Mouse (Mus musculus): ENCODE data around the gene Hdac5.

Hdac5 gene

DNA sequence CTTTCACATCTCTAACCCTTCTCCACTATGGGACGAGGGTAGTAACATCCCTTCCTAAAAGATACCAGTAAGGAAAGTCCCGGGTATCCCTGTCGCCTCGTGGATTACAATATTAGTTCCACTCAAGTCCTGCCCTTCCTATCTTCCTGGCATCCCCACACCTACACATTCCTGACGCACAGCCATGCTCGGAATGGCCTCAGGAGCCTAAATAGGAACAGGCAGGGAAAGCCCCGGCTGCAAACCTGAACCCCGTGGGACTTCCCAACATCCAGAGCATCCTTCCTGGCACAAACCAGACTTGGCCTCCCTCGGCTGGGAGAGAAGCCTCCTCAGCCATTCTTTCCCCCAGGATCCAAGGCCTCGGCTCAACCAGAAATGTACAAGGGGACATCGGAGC lies 14.5 kb downstream of the Hdac5 start:
- ATAC-seq (ENCODE audit: low TSS enrichment), result no peak

DNA sequence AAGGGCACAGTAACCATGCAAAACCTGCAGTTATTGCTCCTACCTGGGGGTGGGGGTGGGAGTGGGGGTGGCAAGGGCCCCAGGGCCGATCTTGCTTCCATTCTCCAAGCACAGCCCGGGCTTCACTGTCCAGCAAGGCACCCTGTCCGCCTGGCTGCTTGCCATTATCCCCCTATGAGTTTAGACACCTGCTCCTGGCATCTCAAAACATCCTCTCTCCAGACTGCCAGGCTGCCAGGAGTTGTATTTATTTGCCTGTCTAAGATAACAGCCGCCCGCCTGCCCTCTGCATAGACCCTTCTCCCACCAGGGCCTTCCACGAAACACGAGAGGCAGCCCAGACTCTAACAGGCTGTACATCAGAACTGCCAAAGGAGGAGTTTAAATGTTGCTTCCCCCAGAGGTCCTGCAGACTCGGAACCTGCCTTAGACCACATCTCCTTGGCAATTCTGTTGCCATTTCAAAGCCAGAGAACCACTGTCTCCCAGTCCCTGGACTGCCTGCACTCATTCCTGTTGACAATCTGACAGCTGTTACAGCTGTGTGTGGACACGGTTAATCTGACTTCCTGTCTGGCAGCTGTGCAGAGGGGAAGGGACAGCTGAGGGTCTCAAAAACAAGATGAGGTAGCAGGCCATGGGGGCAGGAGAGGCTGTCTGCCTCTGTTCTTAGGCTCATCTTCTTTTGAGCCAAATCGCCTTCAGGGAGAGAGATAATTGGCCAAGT lies 15.4 kb downstream of the Hdac5 start:
- no peak for ATAC-seq (ENCODE audit: low TSS enrichment)

DNA sequence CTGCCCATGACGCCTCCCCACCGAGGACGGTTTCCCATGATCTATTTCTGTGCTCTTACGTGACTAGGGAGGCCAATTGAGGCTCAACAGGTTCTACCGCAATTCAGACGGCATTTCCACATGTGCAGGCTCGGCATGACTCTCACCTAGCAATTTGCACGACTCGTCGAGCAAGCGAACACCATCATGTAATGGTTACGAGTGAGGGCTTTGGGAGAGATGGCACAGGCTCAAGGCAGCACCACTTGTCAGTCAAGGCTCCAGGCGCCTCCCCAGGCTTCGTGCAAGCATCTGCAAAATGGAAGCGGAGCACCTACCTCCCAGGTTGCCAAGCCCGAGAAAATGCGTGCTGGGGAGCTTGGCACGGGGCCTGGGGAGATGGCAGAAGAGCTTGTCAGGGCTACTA lies 18.0 kb downstream of the Hdac5 start:
- ATAC-seq (ENCODE audit: low TSS enrichment), result no peak

DNA sequence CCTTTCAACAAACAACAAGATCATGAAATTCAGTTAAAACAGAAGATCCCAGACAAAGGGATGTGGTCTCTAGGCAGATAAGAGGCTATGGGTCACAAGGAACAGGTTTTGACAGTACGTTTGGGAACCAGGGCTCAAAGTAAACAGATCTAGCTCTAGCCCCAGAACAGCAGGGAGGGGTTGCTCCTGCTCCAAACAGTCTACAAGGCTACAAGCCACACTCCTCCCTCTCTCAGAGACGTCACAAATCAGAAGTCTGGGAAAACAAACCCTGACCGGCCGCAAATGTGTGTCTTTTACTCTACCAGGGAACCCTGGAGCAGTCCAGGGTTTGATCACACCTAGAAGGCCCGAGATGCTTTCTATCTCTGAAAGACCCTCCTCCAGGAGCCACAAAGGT lies 19.0 kb downstream of the Hdac5 start:
- no peak for ATAC-seq (ENCODE audit: low TSS enrichment)

DNA sequence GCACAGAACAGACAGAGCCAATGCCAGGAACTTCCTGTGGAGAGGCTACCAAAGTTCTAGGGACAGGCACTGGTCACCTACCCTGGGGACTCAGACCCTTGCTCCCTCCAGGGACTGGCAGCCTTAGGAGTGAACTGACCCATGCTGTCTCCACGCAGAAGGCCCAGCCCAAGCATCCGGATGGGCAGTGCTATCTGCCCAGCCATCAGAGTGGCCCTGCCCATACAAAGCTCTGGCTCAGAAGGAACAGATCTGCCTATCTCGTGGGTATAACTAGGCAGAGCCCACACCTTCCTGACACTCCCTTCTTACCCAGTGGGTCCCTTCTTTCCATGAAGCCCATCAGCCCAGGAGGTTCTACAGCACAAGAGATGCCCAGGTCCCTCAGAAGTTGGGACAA lies 19.8 kb downstream of the Hdac5 start:
- no peak for ATAC-seq (ENCODE audit: low TSS enrichment)

DNA sequence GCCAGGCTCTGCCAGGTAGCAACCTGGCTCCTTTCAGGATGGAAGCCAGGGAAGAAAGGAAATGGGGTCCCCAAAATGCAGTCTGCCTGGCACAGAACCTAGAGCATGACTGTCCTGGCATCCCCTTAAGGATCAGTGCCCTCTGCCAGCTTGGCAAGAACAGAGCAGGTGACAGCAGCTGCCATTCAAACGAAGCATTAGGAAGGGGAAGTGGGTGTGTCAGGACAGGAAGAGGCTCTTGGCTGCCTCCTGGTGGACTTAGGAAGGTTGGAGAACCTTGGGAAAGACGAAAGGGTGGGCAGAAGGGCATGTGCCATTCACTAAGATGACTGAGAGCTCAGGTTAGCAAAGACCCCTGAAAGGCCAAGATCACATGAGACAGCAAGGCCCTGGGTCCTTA lies 20.2 kb downstream of the Hdac5 start:
- ATAC-seq (ENCODE audit: low TSS enrichment), result no peak

DNA sequence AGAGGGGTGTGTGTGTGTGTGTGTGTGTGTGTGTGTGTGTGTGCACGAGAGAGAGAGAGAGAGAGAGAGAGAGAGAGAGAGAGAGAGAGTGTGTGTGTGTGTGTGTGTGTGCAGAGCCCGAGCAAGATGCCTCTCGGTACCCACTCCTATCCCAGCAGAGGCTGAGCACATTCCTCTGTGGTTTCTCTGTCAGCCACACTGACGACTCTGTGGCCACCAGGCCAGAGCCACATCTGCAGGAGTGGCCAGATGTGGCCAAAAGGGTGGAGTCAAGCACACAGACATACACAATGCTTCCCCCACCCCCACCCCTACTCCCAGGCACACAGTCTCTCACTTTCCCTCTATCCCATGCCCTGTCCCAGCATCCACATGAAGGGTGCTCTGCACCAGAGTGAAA lies 21.1 kb downstream of the Hdac5 start:
- ATAC-seq (ENCODE audit: low TSS enrichment), result no peak

DNA sequence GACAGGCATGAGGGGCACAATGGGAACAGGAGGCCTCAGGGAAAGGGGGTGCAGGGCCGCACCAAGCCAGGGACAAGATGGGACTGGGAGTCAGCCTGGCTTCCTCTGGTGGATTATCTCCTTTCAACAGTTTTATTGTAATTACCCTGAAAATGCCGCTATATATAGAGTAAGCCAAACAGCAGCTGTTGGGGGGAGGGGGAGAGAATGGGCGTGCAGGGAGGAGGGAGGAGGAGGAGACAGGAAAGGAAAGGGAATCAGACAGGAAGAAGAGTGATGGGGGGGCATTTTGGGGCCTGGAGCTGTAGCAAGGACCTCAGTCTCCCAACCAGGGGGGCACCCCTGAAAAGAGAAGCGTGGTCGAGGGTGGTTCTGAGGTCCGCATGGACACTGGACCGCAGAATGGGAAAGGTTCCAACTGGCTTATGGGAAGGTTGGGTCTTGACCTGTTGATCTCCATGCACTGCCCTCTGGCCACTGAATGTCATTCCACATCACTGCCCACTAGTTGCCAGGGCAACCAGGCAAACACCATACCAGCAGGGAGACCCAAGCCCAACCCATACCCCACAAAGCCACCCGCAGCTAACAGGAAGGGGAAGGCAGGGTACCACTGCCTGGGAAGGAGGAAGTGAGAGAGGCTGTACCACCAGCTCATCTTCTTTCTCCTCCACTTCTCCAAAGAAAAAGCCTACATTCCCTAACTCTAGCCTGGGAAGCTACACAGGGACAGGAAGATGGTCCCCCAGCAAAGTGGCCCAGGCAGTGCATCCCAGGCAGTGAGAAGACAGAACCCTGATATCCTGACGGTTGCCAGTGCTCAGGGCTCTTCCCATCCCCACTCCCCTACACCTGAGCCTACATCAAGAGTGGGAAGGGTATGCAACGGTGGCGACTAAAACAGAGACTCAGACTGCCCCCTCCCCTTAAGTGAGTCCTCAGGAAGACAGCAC lies 21.9 kb downstream of the Hdac5 start:
- no peak for ATAC-seq (ENCODE audit: low TSS enrichment)

DNA sequence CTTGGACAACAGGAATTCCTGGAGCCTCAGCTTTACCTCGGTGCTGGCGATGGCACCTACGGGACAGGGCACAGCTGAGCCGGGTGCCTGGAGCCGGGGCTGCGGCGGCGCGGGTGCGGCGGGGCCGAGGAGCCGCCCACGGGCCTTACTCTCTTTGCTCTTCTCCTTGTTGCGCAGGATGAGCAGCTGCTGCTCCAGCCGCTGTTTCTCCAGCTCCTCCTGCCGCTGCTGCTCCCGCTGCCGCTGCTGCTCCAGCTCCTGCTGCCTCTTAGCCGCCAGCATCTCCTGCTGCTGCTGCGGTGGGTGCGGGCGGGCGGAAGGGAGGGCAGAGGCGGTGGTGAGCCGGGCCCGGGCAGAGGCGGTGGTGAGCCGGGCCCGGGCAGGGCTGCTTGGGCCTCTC lies 23.5 kb downstream of the Hdac5 start:
- ATAC-seq (ENCODE audit: low TSS enrichment), result no peak

DNA sequence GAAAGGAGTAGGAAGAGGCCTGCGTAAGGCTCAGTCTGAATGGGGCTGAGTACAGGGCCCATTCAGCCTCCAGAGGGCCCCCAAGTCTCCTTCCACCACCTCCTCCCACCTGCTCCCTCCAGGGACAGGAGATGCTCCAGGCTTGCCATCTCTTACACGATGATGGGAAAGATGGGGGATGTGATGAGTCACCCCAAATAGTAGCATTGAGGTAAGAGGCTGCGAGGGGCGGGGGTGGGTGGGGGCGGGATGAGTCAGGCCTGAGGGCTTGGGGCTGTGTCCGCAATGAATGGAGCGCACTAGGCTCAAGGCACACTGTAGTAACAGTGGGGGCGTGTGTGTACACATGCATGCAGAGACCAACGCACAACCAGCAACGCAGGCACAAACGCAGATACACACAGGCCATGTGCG lies 28.6 kb downstream of the Hdac5 start:
- peak; percentile 88 for ATAC-seq (ENCODE audit: low TSS enrichment)

DNA sequence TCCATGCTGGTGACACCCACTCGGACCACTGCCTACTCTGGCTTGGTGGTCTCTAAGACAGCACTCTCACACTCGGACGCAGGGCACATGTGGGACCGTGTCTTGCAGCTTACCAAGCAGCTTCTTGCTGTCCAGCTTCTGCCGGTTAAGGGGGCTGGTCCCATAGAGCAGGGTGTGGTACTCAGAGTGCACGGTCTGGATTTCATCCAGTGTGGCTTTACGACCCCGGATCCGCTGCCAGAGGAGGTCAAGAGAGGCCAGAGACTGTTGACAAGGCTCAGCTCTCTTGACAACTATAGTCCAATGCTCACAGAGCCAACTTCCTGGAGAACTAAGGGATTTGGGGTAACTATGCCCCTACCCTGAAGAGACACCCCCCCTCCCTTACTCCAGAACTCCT lies 30.1 kb downstream of the Hdac5 start:
- ATAC-seq (ENCODE audit: low TSS enrichment), result no peak

DNA sequence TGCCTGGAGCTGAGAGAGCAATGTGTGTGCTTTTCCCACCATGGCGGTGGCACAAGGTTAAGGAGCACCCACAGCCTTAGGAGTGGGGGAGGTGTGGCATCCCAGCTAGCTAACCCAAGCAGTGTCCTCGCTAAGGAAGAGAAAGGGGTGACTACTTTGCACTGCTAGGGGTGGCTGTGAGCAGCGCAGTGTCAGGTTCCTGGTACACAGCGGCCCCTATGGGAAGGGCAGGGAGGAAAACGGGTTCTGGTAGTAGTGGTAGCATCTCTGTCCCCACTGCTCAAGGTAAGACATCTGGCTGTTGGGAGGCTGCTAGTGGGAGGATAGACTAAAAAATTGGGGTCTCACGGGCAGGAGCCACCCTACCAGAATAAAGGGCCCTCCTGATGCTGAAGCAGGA lies 31.7 kb downstream of the Hdac5 start:
- ATAC-seq (ENCODE audit: low TSS enrichment), result no peak

DNA sequence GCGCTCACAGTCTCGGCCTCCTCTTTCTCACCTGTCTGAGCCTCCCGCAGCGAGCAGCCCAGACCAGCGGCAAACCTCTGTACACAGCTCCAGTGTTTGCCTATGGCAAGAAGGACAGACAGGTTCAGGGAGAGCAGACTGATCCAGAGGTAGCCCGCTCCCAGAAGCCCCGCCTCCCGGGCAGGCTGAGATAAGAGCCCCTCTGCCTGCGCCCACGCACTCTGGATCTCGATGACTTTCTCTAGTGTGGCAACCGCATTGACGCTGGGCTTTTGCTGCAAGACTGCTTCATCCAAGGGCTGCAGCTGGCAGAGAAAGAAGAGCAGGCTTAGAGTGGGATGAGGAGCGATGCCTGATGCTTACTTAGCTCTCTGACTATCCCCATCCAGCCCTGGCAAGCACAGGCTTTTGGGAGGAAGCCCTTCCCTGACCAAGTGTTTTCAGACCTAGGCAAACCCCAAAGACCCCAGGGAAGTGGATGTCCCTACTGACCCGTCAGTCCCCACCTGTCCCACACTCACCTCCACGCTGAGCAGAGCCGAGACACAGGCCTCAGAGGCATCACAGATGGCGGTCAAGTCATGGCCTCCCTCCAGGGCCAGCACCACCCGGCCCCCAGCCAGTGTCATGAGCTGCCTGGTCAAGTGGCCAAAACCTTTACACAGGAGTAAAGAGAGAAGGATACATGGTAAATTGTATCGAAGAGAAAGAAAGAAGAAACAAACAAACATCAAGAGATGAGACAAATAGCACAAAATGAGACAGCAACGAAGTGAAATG lies 33.8 kb downstream of the Hdac5 start:
- peak; percentile 54; the same call in 1 of the 2 replicates for ATAC-seq (ENCODE audit: low TSS enrichment)

DNA sequence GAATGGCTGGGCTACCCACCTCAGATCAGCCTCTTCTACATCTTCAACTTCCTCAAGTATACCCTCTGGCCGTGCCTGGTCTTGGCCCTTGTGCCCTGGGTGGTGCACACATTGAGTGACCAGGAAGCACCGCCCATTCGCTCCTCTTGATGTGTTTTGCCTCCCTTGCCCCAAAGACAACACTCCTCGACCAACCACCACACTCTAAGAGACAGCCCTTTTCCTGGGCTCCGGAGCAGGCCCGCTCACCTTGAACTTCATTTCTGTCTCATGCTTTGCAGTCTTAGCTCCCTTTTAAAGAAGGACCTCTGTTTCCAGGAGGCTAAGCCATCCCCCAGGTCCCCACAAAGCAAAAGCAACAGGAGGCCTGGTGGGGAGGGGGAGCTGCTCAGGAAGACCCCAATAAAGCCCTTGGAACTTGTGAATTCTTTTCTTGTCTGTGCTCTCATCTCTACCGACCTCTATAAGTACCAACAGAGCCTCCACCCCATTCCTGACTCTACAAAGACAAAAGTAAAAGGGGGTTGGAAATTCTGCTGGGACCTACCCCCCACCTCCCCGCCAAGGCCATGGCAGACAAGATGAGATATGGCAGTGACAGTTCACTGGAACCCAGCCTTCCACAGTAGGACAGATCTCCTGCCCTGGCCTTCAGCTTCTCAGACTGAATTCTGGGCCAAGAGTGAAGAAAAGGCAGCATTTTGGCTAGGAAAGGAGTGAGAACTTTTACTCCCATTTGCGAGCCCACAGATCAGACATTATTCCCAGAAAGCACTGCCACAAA lies 36.1 kb downstream of the Hdac5 start:
- no peak for ATAC-seq (ENCODE audit: low TSS enrichment)

DNA sequence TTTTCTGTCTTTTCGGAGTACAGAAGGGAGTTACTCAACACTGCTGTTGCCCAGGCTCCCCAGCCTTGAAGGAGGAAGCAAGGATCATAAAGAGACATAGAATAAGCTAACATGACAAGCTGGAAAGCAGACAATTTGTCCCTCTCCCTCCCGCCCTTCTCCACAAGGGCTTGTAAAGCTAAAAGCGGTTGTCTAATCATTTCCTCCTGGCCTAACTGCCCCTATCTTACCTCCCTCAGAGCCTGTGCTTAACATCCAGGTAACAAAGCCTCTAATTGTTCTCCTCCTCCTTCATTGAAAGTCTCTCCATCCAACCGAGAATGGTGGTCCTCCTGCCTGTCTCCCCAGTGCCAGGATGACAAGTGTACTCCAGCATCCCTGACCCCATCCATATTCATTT lies 39.1 kb downstream of the Hdac5 start:
- no peak for ATAC-seq (ENCODE audit: low TSS enrichment)

DNA sequence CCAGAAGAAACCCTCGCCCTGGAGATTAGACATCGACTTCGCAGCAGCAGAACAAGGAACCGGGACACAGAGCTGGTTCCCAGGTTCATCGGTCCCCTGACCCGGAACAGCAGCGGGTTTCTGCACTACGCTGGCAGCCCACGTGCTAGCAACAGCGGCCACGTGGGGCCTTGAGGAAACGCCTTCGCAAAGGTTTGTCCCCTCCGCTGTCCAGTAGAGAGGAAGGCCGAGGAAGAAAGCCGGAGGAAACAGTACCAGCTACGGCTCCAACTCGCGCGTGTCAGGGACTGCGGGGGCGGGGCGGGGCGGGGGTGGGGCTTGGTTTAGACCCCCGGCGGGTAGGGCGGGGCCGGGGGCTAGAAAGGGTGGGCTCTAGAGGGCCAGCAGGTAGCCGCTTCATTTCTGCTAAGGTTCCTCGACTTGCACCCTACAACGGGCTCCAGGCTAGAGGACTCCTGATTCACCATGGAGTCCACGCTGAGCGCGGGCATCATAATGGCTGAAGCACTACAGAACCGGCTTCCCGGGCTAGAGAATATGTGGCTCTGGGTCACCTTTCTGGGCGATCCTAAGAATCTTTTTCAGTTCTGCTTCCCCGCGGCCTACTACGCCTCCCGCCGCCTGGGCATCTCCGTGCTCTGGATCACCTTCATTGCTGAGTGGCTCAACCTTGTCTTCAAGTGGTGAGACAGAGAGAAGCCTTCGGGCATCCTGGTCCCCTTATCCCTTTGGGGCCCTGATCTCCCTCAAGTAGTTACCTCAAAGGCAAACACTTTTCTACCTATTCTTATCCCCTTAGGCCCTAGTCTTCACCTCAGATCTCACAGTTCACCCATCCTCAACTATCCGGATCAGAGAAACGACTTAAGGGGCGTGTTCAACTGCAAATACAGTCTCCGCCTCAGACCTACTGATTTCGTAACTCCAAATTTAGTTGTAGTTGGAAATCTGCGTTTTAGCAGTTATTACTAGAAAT lies 40.2 kb downstream of the Hdac5 start, which contains the start of gene G6pc3:
G6pc3 (plus strand) TSS at position 160 of the 976 bp plus-strand sequence.
- ATAC-seq (ENCODE audit: low TSS enrichment), result peak; percentile 68

DNA sequence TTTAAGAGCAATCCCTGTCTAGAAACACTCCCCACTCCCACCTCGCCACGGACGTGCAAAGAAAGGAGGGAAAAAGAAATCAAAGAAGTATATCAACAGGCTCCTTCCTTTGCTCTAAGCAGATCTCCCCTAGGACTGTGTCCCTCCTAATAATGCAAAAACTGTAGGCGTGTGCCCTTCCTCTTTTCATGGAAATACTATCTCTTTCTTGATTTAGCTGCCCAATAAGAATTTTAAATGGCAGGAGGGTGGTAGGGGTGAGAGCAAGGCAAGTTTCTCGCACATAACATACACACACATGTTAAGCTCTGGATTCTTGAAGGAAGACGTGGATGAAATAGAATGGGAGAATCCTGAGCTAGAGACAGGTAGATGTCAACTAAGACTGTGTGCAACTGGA lies 41.0 kb downstream of the Hdac5 start:
- no peak for ATAC-seq (ENCODE audit: low TSS enrichment)

DNA sequence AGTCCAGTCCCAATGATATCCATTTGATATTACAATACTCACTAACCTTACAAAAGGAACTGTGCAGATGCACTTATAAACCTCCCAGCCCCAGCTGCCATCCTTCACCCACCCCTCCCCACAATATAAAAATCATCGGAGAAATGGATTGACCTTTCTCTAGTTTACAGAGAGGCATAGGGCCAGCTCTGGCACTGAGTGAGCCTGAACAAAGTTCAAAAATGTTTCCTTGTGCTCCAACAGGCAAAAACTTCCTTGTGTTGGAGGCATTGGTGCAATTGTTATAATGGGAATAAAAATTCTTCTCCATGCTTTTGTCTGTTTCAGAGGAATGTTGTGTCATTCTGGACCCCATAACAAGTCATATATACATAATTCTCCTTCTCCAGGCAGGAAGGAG lies 43.7 kb downstream of the Hdac5 start:
- ATAC-seq (ENCODE audit: low TSS enrichment), result no peak

DNA sequence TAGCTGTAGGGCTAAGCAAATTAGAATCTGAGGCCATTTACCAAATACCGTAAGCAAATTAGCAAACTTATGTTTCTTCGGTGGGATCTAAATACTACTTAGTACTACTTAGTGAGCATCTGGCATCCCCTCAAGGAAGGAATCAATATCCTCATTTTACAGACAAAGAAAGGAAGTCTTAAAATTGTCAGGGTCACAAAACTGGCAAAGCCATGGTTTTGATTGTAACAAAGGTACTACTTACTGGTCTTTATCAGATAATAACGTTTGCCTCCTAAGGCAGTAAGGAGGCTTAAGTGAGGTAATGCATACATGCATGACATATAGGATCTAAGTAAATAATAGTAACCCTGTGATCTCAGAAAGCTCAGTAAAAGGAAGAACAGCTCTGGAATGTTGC lies 44.3 kb downstream of the Hdac5 start:
- ATAC-seq (ENCODE audit: low TSS enrichment), result no peak

All from frontal cortex, adult (tissue).